Mouse (Mus musculus): ENCODE results near the gene Ccdc80. TPM values are rescaled to one million over a fixed set of nuclear protein-coding genes. Genes with fewer than 3 reads are reported as not detected.

Gene Ccdc80
- polyA plus RNA-seq, 1 experiment = not detected

- TF ChIP-seq CTCF (IDR thresholded peaks at IDR 0.05; ENCODE audit: insufficient read depth, low read depth, low read length) = no peak
- no peak for TF ChIP-seq POLR2A (IDR thresholded peaks at IDR 0.05; ENCODE audit: insufficient read depth, low read depth, low read length)
- 92% methylated on average over 2 of the region's 2 CpGs for WGBS
- no peaks in the 10 kb centered on the region for H3K4me1 ChIP-seq (ENCODE audit: control insufficient read depth, insufficient read depth, low read length)
- no peak overlapping the region for H3K27ac ChIP-seq (ENCODE audit: insufficient read depth, low read depth, low read length)
- H3K4me3 ChIP-seq (ENCODE audit: insufficient read depth, low read depth, low read length) = no peak overlapping the region
Observed at GRCm38 (mm10) chr16:45127936-45128710, 34.9 kb downstream of the Ccdc80 start.

GRCm38 (mm10) chr16:45141711-45142110 lies 48.5 kb downstream of the Ccdc80 start:
- Histone ChIP-seq H3K27ac (ENCODE audit: insufficient read depth, low read depth, low read length) (no peak overlapping the region), H3K4me1 (ENCODE audit: control insufficient read depth, insufficient read depth, low read length) (no peaks in the 10 kb centered on the region), H3K4me3 (ENCODE audit: insufficient read depth, low read depth, low read length) (no peak overlapping the region)
- no peak for TF ChIP-seq CTCF (IDR thresholded peaks at IDR 0.05; ENCODE audit: insufficient read depth, low read depth, low read length)
- TF ChIP-seq POLR2A (IDR thresholded peaks at IDR 0.05; ENCODE audit: insufficient read depth, low read depth, low read length) = no peak
- 96% methylated on average over 5 of the region's 5 CpGs for WGBS

GRCm38 (mm10) chr16:45142565-45142964 lies 49.4 kb downstream of the Ccdc80 start:
- H3K27ac ChIP-seq (ENCODE audit: insufficient read depth, low read depth, low read length) = no peak overlapping the region
- no peak overlapping the region for H3K4me3 ChIP-seq (ENCODE audit: insufficient read depth, low read depth, low read length)
- 94% methylated on average over 5 of the region's 5 CpGs for WGBS

GRCm38 (mm10) chr16:45145119-45145518 lies 51.9 kb downstream of the Ccdc80 start:
- Histone ChIP-seq H3K27ac (ENCODE audit: insufficient read depth, low read depth, low read length) (no peak overlapping the region), H3K4me1 (ENCODE audit: control insufficient read depth, insufficient read depth, low read length) (no peaks in the 10 kb centered on the region), H3K4me3 (ENCODE audit: insufficient read depth, low read depth, low read length) (no peak overlapping the region)
- no peak for TF ChIP-seq POLR2A (IDR thresholded peaks at IDR 0.05; ENCODE audit: insufficient read depth, low read depth, low read length)
- no peak for TF ChIP-seq CTCF (IDR thresholded peaks at IDR 0.05; ENCODE audit: insufficient read depth, low read depth, low read length)
- 92% methylated on average over 6 of the region's 6 CpGs for WGBS

More at GRCm38 (mm10) chr16:45142565-45142964, 49.4 kb downstream of the Ccdc80 start:
- no peaks in the 10 kb centered on the region for H3K4me1 ChIP-seq (ENCODE audit: control insufficient read depth, insufficient read depth, low read length)
- TF ChIP-seq POLR2A (IDR thresholded peaks at IDR 0.05; ENCODE audit: insufficient read depth, low read depth, low read length) (no peak), CTCF (IDR thresholded peaks at IDR 0.05; ENCODE audit: insufficient read depth, low read depth, low read length) (no peak)

- H3K4me1 ChIP-seq (ENCODE audit: control insufficient read depth, insufficient read depth, low read length) = no peaks in the 10 kb centered on the region
- no peak overlapping the region for H3K27ac ChIP-seq (ENCODE audit: insufficient read depth, low read depth, low read length)
- 92% methylated on average over 10 of the region's 10 CpGs for WGBS
- TF ChIP-seq POLR2A (IDR thresholded peaks at IDR 0.05; ENCODE audit: insufficient read depth, low read depth, low read length) (no peak), CTCF (IDR thresholded peaks at IDR 0.05; ENCODE audit: insufficient read depth, low read depth, low read length) (no peak)
- no peak overlapping the region for H3K4me3 ChIP-seq (ENCODE audit: insufficient read depth, low read depth, low read length)
Observed at GRCm38 (mm10) chr16:45148488-45149082, 55.4 kb downstream of the Ccdc80 start.

GRCm38 (mm10) chr16:45154741-45155250 lies 61.6 kb downstream of the Ccdc80 start:
- Histone ChIP-seq H3K4me1 (ENCODE audit: control insufficient read depth, insufficient read depth, low read length) (peaks cover 3% of the 10 kb centered on the region; the same call in 1 of the 2 replicates), H3K27ac (ENCODE audit: insufficient read depth, low read depth, low read length) (no peak overlapping the region), H3K4me3 (ENCODE audit: insufficient read depth, low read depth, low read length) (no peak overlapping the region)
- 89% methylated on average over 3 of the region's 3 CpGs for WGBS
- TF ChIP-seq POLR2A (IDR thresholded peaks at IDR 0.05; ENCODE audit: insufficient read depth, low read depth, low read length) (no peak), CTCF (IDR thresholded peaks at IDR 0.05; ENCODE audit: insufficient read depth, low read depth, low read length) (no peak)

- H3K4me1 ChIP-seq (ENCODE audit: control insufficient read depth, insufficient read depth, low read length) = peaks cover 6% of the 10 kb centered on the region; the same call in 1 of the 2 replicates
- H3K27ac ChIP-seq (ENCODE audit: insufficient read depth, low read depth, low read length) = peak overlapping the region; percentile 17
- H3K4me3 ChIP-seq (ENCODE audit: insufficient read depth, low read depth, low read length) = peak overlapping the region; percentile 80
- 0% methylated on average over 20 of the region's 20 CpGs for WGBS
- TF ChIP-seq CTCF (IDR thresholded peaks at IDR 0.05; ENCODE audit: insufficient read depth, low read depth, low read length) (no peak), POLR2A (IDR thresholded peaks at IDR 0.05; ENCODE audit: insufficient read depth, low read depth, low read length) (no peak)
Observed at GRCm38 (mm10) chr16:45158136-45158521, 64.9 kb downstream of the Ccdc80 start.

- TF ChIP-seq CTCF (IDR thresholded peaks at IDR 0.05; ENCODE audit: insufficient read depth, low read depth, low read length) (no peak), POLR2A (IDR thresholded peaks at IDR 0.05; ENCODE audit: insufficient read depth, low read depth, low read length) (peak; percentile 70)
- WGBS = under 1% methylated on average over 64 of the region's 64 CpGs
- H3K27ac ChIP-seq (ENCODE audit: insufficient read depth, low read depth, low read length) = peak within 1 kb of the TSS; percentile 55
- peaks cover 6% of the 10 kb centered on the region; the same call in 1 of the 2 replicates for H3K4me1 ChIP-seq (ENCODE audit: control insufficient read depth, insufficient read depth, low read length)
- H3K4me3 ChIP-seq (ENCODE audit: insufficient read depth, low read depth, low read length) = peak within 1 kb of the TSS; percentile 80
Observed at GRCm38 (mm10) chr16:45158522-45159388, 65.6 kb downstream of the Ccdc80 start, which contains the start of the genes Slc35a5 and Atg3. TSS of gene Slc35a5 (minus strand) at chr16:45158706. TSS of gene Atg3 (plus strand) at chr16:45158785.
